Mouse (Mus musculus) colon, adult 2 months (tissue): ENCODE results near the gene Rxfp4. TPM values are rescaled to one million over a fixed set of nuclear protein-coding genes. Genes with fewer than 3 reads are reported as not detected.

ENCODE experiments used
- polyA plus RNA-seq: library from polyadenylated mRNA; depleted of rRNA; stranded (reverse); fragments of >200 nt; gene quantifications from 2 replicates; pipeline ENCODE4 v1.2.3, GENCODE M21; 2012; rRNA removed

The Rxfp4 gene
- 0.21 and 0.41 TPM in 2 replicates for polyA plus RNA-seq

DNA sequence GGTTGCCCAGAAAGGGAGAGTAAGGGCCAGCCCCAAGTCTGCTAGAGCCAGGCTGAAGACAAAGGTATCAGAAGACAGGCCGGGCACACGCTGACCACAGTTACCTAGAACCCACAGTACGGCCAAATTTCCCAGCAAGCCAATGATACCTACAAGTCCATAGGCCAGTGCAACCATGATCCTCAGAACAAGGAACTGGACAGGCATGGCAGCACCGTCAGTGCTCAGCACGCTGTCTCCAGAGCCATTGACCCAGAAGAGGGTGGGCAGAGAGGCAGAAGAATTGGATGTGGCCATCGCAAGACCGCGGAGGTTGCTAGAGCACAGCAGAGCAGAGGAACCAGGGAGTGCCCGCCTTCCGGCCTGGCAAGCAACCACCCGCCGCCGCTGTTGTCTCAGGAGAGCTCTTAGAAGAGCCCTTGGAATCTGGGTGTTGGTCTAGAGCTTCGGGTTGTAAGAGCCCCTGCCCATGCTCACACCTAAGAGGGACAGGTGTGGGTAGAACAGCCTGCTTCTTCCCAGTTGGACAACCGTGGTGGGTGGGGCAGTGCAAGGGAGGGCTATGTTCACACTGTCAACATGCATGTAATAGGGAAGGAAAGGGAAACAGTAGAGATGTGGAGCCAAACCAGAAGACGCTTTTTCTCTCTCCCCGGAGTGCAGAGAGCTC, at the start of gene Rxfp4:
TSS of gene Rxfp4 (minus strand) at position 297 of the 670 bp plus-strand sequence.

DNA sequence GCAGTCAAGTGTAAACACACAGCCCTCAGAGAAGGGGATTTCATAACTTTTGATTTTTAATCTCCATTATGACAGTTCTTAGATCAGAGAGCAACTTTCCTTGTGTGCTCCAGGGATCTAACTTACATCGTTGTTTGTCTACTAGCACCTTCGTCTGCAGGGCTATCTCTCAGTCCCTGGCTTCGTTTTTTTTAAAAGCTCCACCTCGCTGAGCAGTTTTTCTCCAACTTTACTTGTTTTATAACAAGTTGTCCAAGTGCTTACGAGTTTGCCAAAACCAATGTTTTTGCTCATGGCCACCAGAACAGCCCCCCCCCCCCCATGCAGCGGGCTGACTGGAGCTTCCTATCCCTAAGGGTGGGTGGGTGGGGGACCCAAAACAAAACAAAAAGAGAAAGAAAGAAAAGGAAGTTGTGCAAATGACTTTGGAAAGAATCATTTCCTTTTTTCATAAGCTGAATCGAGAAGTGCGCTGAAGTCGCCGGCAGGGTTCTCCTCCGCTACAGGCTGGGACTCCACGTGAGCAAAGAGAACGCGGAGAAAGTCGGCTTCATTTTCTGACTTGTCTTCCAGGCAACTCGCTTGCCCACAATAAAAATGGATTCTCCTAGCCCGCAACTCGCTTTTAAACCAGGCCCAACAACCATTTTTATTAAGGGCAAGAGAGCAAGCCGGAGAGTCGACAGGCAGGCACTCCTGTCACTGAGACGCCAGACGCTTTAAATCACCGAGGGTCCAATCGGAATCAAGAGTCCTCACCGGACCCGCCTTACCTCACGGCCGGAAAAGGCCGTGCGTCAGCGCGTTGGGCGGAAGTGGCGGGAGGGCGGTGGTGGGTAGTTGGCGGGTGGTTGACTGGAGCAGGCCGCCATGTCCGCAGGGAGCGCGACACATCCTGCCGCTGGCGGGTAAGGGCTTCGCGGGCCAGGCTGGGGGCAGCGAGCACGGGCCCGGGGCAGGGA, 32.3 kb upstream of the Rxfp4 start, which contains the start of gene Khdc4:
TSS of gene Khdc4 (plus strand) at position 824 of the 962 bp plus-strand sequence.

DNA sequence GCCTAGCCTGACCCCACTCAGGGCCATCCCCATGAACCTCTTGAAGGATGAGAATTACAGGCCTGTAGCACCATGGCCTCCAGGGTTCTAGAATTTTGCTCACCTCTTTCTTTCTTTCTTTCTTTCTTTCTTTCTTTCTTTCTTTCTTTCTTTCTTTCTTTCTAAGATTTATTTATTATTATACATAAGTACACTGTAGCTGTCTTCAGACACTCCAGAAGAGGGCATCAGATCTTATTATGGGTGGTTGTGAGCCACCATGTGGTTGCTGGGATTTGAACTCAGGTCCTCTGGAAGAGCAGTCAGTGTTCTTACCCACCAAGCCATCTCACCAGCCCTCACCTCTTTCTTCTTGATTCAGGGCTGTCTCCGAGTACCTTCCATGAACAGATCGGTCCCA, 47.3 kb downstream of the Rxfp4 start, which contains the start of gene Arhgef2:
TSS of gene Arhgef2 (plus strand) at position 301 of the 400 bp plus-strand sequence.

Other genes with a start within 250 kb of the Rxfp4 start
- 57.9 and 63.7 TPM in 2 replicates for gene Pmf1, start 242.8 kb downstream of the Rxfp4 start, polyA plus RNA-seq
- 19.2 and 26.3 TPM in 2 replicates for gene Slc25a44, start 228.0 kb downstream of the Rxfp4 start, polyA plus RNA-seq
- gene Sema4a, start 192.0 kb downstream of the Rxfp4 start, polyA plus RNA-seq = 233 and 295 TPM in 2 replicates
- 812 and 822 TPM in 2 replicates for gene Lmna, start 143.2 kb downstream of the Rxfp4 start, polyA plus RNA-seq
- 1.0 and 1.1 TPM in 2 replicates for gene Mex3a, start 120.7 kb downstream of the Rxfp4 start, polyA plus RNA-seq
- gene Rab25, start 104.8 kb downstream of the Rxfp4 start, polyA plus RNA-seq = 407 and 425 TPM in 2 replicates
- 210 and 235 TPM in 2 replicates for gene Lamtor2, start 100.1 kb downstream of the Rxfp4 start, polyA plus RNA-seq
- 52.6 and 60.7 TPM in 2 replicates for gene Ubqln4, start 99.4 kb downstream of the Rxfp4 start, polyA plus RNA-seq
- 178 and 186 TPM in 2 replicates for gene Ssr2, start 77.3 kb downstream of the Rxfp4 start, polyA plus RNA-seq
- 67.5 and 68.7 TPM in 2 replicates for gene Arhgef2, start 47.2 kb downstream of the Rxfp4 start, polyA plus RNA-seq
- gene Khdc4, start 32.7 kb upstream of the Rxfp4 start, polyA plus RNA-seq = 51.3 and 58.9 TPM in 2 replicates
- gene Rit1, start 63.7 kb upstream of the Rxfp4 start, polyA plus RNA-seq = 45.6 and 48.8 TPM in 2 replicates
- gene Syt11, start 122.0 kb upstream of the Rxfp4 start, polyA plus RNA-seq = 5.8 and 6.2 TPM in 2 replicates
- gene Gon4l, start 182.1 kb upstream of the Rxfp4 start, polyA plus RNA-seq = 9.2 and 11.5 TPM in 2 replicates